Mouse (Mus musculus) common myeloid progenitor, adult 5-6 weeks (primary cell): ENCODE results near the gene Tle6. TPM values are rescaled to one million over a fixed set of nuclear protein-coding genes. Genes with fewer than 3 reads are reported as not detected.
A peak's percentile ranks its signal among the peaks of the same experiment; 100 is the strongest.
"Not testable (repeated sequence)": the region's sequence is repeated elsewhere in the genome, so short reads cannot be mapped to it uniquely, and the experiment has no call there.

ENCODE experiments used
- ATAC-seq: replicated peaks from 2 replicates; pipeline ENCODE4 v1.8.0; 2016; ENCODE audit warnings: low read depth, mild to moderate bottlenecking, moderate TSS enrichment, inconsistent platforms; ENCODE audit not compliant: poor library complexity, severe bottlenecking
- total RNA-seq: library from RNA; stranded (forward); fragments of 200-1000, 187-1606 nt; gene quantifications from 2 replicates; pipeline ENCODE4 v1.2.3, GENCODE M21; 2017

Tle6 gene
- 8.4 and 26.1 TPM in 2 replicates for total RNA-seq

DNA sequence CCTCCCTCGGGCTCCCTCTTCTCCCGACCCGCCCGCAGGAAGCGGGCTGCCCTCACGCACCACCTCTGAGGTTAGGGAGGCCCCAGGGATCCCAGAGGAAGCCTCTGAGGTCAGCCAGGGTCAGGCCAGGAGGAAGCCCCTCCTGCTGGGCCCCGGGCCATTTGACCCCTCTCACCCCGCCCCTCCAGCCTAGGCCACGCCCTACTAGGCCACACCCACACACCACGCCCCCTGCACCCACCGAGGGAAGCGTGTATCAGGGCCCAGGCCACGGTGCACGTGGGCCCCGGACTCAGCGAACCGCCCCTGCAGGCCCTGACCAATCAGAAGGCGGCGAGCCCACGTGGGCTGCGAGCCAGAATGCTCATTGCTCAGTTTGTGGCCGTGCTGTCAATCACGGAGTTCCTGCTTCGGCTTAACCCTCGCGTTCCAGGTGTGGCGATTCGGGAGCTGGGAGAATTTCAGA, at the start of gene Tle6:
Gene Tle6 (minus strand): TSS at position 336 of the 466 bp plus-strand sequence.
- peak; percentile 73 for ATAC-seq

DNA sequence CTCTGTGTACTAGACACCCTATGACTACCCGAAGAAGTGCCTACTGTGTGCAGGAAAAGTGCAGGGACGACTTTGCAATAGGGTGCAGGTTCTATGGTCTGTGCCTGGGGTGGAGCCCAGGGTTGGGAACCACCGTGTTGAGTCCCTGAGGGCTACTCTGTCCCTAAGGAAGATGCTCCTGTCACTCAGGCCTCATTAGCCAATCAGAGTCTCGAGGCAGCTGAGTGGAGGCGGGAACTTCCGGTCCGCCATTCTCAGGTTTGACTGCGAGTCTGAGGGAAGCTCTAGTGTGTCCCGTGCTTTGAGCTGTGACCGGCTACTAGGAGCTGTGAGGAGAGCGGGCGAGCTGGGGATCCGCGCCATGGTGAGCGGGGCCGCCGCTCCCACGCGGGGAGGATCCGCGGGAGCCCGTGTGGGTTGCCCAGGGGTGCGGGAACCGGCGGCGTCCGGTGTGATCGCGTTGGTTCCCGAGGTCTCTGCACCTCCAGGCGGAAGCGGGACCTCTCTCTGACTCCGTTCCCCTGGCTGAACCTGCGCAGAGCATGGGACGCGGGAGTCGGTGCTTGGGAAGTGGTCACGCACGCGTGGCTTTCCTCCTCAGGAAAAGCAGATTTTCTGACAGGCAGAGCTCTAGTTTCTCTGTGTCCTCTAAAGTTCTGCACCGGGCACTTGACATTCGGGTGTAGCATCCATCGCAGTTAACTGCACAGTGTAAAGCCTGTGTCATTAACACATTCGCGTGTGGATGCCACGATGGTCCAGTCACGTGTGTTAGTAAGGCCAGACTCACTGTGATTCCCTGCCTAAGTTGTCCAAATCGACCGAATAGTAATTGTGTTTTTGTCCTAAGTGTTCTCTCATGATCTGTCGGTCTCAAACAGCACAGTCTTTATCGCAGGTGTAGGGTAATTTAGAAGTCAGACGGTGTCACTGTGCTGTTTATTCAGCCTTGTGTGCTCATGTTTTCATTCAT, 48.2 kb upstream of the Tle6 start, which contains the start of gene Gm10778:
Gene Gm10778 (plus strand): TSS at position 257 of the 973 bp plus-strand sequence.
- ATAC-seq, result peak; percentile 99

DNA sequence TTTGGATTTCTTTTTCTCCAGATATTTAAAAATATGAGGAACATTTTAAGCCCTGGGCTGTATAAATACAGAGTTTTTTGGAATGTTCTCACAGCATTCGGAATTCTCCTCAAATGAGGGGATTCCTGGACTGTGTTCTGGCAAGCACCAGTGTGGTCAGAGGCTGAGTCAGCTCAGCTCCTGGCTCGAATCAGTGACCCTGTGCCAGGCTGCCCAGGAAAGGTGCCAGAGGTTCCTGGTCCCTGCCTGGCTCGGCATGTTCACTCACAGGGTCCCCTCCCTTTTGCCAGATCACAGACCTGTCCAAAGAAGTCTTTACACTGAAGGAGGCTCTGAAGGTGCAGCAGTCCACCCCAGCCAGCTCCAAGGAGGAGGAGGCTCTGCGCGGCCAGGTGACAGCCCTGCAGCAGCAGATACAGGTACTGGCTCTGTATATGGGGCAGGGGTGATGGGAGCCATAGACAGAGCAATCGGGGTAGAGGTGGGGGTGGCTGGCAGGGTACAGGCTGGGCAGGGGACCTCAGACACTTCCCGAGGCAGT, 45.2 kb upstream of the Tle6 start:
- no peak for ATAC-seq

DNA sequence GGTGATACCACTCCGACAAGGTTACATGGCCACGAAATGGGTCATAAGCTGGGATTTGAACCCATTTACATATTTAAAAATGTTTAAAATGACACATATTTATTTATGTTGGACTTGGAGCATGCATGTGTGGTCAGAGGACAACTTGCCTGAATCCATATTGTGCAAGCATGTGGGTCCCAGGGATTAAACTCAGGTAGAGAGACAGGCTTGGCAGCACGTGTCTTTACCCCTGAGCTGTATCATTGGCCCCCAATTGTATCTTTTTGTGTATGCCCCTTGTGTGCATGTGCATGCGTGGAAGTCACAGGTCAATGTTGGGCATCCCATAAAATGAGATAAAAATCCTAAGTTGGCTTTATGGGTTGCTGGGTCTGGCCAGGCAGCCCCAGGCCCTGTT, 44.5 kb upstream of the Tle6 start:
- ATAC-seq, result no peak

DNA sequence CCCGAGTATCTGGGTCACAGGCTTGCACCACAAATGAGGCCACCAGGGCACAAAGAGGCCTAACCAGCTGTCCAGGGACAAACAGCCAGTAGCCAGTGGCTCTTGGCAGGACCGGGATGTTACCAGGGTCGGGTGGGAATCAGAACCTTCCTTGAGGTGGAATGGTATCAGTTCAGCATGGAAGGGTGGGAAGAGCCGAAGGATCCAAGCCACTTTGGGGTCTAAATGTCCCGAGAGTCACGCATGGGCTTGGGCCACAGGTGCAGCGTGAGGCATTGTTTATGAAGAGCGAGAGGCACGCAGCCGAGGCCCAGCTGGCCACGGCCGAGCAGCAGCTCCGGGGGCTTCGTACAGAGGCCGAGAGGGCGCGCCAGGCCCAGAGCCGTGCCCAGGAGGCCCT, 43.8 kb upstream of the Tle6 start:
- no peak for ATAC-seq

DNA sequence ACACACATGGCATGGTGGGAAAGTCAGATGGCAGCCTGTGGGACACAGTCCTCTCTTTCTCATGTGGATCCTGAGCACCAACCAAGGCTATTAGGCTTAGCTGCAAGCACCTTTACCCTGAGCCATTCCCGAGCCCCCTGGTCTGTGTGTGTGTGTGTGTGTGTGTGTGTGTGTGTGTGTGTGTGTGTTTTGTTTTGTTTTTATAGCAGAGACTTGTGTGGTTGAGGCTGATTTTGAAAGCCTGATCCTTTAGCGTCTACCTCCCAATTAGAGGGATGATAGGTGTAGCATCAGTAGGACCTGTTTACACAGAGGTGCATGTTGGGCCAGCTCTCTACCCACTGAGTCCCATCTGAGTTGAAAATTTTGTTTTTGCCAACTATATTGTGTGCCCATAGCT, 43.3 kb upstream of the Tle6 start:
- no peak for ATAC-seq

DNA sequence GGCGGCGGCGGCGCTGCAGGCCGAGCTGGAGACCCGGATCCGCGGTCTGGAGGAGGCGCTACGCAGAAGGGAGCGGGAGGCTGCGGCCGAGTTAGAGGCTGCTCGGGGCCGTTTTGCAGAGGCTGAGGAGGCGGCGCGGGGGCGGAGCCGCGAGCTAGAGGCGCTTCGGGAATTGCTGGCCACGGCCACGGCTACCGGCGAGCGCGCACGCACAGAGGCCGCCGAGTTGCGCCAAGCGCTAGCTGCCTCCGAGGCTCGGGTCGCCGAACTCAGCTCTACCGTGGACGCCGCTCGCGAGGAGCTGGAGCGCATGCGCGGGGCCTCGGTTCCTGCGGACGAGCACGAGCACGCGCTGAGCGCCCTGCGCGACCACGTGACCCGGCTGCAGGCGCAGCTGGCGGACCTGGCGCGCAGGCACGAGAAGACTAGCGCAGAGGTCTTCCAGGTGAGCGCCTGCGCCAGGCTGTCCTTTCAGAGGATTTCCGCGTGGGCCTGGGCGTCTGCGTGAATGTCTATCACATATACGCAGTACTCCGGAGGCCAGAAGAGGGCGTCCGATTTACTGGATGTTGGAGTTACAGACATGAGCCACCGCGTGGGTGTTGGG, 42.7 kb upstream of the Tle6 start:
- ATAC-seq, result peak; percentile 79

DNA sequence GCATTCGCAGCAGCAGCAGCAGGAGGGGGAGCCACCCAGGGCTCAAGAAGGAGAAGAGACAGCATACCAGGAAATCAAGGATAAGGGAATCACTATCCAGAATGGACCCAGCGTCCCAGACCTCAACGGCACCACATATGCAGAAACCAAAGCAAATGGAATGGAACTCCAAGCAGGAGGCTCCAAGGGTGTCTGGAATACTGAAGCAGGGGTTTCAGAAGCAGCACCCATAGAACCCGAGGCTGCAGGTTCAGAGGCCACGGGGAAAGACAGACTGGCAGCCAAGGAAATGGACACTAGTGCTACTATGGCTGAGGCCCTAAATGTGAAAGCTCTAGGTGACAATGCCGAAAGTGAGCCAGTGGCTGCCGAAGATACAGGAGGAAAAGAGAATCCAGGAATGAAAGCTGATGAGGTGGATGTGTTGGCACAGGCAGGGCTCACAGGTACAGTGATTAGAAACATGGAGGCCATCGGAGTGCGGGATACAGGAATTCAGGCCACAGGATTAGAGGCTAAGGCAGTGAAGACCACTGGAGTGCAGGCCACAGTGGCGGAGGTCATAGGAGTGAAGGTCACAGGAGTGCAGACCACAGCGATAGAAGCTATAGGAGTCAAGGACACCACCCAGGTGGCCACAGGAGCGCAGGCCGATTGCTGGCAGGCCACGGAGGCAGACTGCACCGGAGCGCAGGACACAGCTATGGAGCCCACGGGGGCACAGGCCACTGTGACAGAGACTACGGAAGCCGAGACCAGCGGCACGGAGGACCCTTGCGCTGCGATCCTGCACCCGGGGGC, 42.0 kb upstream of the Tle6 start:
- no peak; the same call in 1 of the 2 replicates for ATAC-seq

DNA sequence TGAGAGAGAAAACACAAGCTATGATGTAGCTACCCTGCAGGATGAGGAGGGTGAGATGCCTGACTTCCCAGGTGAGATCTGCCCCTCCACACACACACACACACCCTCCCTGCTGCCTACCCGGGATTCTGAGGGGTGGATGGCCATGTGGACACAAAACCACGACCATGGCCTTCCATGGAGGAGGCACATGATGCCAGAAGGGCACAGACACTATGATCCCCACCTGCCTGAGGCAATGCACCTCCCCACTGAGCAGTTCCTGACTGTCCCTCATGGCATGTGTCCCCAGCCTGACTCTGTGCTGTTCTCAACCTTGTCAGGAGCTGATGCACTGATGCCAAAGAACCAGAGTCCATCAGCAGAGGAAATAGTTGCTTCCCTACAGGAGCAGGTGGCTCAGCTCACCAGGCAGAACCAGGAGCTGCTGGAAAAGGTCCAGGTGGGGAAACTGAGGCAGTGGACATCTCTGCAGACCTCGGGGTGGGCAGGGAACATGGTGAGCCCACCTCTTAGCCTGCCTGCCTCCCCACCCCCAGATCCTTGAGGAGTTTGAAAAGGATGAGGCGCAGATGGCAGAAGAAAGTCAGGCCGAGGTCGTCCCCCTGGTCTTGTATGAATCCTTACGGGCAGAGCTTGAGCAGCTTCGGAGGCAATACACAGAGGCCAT, 41.2 kb upstream of the Tle6 start:
- ATAC-seq, result no peak

DNA sequence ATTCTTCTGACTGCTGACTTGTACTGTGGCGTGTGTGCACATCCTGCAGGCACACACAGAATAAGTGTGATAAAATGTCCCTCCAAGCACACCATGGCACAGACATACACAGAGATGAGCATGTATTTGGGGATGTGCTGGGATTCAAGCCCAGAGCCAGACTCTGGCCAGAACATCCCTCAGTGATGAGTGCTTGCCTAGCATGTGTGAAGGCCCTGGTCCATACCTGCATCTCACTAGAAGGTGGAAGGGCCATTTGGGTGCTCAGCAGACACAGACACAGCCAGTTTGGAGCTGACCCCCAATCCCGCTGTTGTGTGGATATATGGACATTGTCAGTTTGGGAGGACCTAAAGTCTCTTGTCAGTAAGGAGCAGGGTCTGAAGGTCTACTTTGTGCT, 40.7 kb upstream of the Tle6 start:
- no peak for ATAC-seq

DNA sequence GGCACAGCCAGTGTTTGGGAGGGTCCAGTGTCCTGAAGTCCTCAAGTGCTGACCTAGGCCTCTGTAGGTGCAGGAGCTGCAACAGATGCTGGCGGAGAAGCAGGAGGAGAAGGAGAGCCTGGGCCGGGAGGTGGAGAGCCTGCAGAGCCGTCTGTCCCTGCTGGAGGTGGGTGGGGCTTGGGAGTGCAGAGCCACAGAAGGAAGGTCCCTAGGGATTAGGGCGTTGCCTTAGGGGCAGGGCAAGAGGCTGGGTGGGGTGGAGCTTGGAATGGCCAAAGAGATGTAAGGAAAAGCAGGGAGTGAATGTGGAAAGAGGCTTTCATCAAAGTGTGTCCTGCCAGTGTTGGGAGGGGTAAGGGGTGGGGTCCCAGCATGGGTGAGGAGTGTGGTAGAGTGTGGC, 40.0 kb upstream of the Tle6 start:
- not testable (repeated sequence) for ATAC-seq

DNA sequence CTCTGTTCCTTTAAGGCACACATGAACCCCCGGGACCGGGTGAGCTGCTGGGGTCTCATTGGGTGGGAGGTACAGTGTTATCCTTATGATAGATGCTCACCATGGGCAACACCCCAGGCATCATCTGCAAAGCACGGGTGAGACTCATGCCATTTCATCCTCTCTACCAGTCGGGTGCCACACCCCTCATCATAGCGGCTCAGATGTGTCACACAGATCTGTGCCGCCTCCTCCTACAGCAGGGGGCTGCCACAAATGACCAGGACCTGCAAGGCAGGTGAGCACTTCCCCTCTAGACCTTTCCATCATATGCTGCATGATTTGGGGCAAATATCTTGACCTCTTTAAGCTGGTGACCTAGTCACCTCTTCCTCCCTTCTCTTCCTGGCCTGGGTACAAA, 37.2 kb upstream of the Tle6 start:
- no peak for ATAC-seq

DNA sequence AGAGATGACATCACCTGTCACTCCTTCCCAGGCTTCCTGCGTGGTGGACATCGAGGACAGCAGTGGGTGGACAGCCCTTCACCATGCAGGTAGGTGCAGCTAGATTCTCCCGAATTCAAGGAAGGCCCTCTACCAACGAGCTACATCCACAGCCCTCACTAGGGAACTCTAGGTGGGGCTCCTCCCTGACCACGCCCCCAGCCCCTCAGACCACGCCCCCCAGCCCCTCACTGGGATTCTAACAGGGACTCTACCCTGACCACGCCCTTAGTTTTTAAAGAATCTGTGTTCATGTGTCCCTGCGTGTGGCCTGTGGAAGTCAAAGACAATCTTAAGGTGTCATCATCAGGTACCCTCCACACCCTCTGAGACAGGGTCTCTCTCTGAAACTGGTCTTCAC, 35.5 kb upstream of the Tle6 start:
- ATAC-seq, result no peak

DNA sequence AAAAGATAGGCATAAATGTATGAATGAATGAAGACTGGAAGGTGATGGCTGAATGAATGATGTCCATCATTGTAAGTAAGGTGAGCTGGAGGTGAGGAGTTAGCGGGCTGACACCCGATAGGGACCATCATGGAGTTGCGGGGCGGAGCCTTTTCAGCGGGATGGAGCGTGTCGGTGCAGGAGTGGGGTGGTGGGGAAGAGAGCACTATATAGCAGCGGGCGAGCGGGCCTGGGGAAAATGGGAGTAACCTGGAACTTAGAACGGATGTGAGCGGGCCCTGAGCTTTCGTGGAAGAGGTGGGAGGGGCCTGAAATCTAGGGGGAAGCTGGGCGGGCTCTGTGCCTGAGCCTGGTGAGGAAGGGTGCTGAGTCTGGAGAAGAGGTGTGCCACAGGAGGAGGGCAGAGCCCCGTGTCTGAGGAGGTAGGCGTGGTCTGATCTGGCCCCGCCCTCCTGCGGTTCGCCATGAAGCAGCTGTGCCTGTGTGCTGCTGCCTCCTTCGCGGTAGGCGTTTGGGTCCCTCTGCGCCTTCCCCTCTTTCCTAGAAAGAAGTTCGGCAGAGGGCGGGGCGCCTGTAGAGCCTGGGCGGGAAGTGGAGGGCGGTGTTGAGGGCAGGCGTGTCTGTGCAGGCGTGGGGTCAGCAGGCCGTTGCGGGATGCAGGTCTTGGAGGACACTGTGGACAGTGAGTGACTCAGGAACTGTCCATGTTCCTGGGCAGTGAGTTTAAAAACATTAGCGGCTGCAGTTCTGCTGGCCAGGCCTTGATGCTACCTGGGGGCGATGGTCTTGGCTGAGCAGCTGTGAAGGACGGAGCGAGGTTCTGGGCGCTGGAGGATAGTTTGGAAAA, 32.6 kb upstream of the Tle6 start:
- ATAC-seq, result peak; percentile 98

DNA sequence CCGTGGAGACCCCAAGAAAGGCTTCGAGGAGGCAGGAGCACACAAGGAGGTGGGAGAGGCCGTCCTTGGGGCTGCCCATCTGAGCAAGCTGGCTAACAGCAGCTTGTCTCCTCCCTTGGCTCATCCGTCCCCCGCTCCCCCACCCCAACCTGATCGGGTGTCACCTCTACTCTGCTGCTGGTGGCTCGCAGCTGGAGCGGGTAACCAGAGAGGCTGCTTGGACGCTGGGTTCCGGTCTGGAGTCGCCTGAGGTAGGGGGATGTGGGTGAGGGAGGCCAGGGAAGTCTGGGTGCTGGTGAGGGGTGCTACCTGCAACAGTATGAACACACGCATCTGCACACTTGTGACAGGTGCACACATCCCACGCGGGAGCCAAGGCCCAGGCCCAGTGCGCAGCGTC, 27.5 kb upstream of the Tle6 start, which contains the start of gene Ankrd24:
Gene Ankrd24 (plus strand): TSS at position 151 of the 400 bp plus-strand sequence.
- no peak for ATAC-seq

DNA sequence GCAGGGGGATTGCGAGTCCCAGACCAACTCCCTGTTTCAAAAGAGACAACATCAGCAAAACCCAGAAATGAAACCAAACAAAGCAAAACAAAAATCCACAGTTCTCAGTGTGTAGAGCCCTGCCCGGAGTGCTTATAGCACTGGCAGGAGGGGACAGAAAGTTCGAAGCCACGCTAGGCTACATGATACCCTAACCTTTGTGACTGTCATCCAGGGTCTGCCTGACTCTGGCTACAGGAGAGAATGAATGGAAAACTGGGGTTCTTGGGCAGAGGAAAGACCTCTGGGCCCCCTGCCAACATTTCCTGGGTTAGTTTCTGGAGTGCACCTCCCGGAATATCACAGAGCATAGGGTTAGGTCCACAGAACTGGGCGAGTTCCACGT, 27.0 kb upstream of the Tle6 start:
- peak; percentile 33 for ATAC-seq

DNA sequence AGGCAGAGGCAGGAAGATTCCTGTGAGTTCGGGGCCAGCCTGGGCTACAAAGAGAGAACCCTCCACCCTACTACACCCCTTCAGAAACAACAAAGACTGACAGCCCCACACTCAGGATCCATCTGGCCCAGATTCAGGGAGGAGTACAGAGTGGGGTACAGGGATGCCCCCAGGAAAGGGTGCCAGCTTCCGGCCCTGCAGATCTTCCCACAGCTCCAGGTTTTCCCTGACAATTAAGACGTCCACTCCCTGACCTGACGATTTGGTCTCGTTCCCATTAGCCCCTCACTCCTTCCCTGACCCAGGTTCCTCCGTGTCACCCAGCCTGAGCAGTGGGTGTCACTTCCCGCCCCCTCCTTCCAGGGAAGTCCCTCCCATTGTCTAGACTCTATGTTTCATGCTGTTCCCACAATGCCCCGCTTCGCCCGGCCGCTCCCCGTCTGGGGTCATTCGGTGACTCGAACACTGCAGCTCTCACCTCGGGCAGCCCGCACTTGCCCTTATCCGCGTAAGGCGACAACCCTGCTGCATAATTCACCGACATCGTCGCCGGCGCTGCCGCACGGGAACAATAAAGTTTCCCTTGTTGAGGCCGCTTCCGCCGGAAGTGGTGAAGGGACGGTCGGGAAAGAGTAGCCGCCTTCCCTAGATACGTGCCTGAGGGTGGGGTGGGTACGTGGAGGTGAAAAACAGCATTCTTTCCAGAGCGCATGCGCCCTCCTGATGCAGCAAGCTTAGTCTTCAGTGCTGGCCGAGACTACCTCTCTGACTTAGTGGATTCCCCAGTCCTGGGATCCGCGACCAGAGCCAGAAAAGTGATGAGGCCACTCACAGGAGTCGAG, 26.3 kb upstream of the Tle6 start, which contains the start of gene Sirt6:
Gene Sirt6 (minus strand): TSS at position 804 of the 842 bp plus-strand sequence.
- peak; percentile 91 for ATAC-seq
